Mouse (Mus musculus) T-helper 17 cell (primary cell): ENCODE measurements around the gene Oas3.

ENCODE experiments used
- in situ Hi-C, 2 experiments: fragments of 300-600 bp; cut with MboI, MseI; formaldehyde crosslinking; loops; 1 replicate in 1 of 2; 2 replicates in 1 of 2; pipeline ENCODE4 v1.15.1; 2025; ENCODE audit warnings: high pct_unique_total_duplicates in 2 of 2

The Oas3 gene

DNA sequence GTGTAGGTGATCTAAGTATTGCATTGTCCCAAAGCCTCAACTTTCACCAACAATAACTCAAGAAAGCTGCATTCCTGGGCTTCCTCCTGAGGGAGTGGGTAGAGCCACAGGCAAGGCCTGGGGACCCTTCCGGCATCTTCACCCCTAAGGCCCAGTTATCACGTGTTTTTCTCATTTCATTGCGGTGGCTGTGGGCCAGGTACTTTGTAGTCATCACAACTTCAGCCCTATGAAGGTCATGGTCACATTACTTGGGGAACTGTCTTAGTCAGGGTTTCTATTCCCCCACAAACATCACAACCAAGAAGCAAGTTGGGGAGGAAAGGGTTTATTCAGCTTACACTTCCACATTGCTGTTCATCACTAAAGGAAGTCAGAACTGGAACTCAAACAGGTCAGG, 24.7 kb downstream of the Oas3 start:
- in situ Hi-C loops, result no loop called here

DNA sequence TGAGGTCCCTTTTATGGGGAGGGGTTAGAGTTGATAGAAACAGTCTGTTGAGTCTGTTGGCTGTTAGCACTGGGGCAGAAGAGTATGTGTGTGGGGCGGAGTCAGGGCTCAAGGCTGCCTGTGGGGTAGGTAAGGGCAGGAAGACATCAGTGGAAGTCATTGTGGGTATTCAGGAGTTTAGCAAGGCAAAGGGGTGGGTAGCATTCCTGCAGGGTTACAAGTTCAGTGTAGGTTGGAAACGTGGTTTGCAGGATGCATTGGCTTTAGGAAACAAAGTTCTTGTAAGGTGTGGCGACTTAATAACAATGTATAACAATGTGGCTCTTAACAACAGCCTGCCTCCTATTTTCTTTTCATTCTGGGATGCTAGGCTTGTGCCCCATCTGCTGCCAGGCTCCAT, 26.3 kb downstream of the Oas3 start:
- in situ Hi-C loops, result no loop called here

DNA sequence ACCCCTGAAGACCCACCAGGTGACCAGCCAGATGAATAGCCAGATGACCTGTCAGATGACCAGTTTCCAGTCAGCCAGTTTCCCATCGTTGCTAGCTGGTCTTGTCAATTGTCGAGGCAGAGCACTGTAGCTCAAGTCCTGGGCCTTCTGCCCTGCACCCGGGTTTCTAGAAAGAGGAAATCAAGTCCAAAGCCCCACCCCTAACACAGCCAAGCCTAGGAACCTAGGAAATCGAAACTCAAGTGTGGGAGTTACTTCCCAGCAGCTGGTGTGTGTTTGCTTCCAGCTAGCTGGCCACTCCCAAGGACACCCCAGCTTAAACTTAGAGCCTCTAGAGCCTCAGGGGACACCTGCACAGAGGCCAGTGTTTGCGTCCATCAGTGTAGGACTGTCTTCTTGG, 27.8 kb downstream of the Oas3 start, which contains the start of gene Oas2:
Oas2 (minus strand) TSS at position 166 of the 400 bp plus-strand sequence.
- in situ Hi-C loops, result no loop called here

DNA sequence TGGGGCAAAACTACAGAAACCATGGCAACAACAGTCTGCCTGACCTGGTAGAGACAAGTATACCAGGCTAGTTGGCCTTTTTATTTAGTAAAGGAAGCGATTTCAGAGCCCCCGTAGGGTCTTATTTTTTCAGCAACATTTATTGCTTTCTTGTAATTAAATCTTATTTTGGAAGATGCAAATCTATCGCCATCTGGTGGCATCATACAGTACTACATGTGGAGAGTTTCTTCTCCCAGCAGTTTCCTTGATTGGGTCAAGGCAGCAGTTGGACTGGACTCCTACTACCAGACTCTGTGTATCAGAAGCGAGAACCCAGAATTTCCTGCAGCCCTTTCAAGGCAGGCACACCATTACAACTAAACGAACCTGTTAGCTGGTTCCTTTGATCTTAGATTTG, 31.0 kb downstream of the Oas3 start:
- in situ Hi-C loops, result no loop called here

DNA sequence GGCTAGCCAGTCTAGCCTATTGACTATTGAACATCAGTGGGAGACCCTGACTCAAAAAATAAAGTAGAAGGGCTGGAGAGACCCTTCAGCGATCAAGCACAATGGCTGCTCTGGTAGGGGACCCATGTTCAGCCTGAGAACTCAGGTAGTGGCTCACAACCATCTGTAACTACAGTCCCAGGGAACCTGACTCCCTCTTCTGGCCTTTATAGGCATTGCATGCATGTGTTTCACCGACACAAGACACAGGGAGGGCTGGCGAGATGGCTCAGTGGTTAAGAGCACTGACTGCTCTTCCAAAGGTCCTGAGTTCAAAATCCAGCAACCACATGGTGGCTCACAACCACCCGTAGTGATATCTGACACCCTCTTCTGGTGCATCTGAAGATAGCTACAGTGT, 35.3 kb downstream of the Oas3 start:
- in situ Hi-C loops, result no loop called here

DNA sequence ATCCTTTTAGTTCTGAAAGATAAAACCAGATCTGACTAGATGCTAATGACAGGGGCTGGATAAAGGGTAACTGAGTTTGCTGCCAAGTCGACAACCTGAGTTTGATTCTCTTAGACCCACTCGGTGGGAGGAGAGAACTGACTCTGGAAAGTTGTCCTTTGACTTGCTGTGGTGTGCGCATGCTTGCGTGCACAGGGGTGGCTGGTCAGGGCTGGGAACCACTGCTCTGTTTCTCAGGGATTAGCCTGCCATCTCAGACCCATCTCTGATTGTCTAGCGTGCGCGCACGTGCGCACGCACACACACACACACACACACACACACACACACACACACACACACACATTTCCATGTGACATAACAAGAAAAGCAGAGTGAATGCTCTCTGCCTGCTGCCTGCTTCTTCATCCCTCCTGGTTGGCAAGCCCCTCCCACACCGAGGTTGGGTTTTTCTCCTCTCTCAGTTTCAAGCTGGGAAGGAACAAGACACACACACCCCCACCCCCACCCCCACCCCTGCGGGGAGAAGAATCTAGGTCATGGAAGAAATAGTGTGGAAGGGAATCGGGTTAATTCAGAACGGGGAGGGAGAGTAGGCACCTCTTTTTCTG, 43.0 kb downstream of the Oas3 start:
- in situ Hi-C loops, result no loop called here

DNA sequence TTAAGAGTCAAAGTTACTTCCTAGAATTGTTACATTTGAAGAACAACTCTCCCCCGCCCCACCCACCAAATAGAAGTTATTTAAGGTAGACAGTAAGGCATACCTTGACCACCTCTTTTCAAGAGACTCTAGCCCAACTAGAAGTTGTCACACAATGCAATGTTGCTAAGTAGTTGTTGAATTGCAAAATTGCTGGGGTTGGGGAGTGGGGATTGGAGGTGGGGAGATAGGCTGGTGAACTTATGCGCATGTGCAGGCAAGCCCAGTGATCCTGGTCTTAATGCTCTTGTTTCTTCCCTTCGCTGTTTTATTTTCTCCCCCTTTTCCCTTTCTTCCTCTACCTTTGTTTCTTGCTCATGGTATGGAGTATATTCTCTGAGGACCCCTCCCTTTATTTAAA, 43.8 kb downstream of the Oas3 start:
- in situ Hi-C loops, result no loop called here

DNA sequence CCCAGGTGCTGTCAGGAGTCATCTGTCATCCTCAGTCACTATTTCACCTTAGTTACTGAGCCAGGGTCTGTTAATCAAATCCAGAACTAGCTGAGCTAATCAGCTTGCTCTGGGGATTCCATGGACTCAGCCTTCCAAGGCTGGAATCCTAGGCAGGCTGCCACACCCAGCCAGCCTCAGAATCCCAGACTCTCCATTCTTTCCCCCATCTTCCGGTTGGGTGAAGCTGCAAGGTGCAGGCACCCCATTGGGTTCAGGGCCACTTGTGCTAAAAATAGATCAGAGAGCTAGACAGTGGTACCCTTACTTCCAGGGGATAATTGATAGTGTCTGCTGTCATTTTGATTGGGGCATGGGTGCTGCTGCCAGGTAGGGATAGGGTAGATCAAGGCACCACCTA, 44.7 kb downstream of the Oas3 start:
- in situ Hi-C loops, result no loop called here

DNA sequence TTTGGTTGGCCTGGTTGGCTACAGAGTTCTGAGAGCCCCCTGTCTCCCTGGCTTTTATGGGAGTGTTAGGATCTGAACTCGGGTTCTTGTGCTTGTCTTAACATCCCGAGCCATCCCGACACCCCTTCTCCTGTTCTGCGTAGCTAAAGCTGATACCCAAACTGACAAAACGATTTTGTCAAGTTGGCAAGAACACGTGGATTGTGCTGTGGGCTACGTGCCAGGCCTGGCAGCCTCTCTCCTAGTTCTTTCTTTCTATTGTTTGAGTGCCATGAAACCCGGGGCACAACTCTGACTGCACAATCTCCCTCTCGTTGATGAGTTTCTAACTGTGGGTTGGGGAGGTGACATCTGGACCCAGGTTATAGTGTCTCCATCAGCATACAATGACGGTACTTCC, 48.1 kb downstream of the Oas3 start:
- in situ Hi-C loops, result no loop called here

DNA sequence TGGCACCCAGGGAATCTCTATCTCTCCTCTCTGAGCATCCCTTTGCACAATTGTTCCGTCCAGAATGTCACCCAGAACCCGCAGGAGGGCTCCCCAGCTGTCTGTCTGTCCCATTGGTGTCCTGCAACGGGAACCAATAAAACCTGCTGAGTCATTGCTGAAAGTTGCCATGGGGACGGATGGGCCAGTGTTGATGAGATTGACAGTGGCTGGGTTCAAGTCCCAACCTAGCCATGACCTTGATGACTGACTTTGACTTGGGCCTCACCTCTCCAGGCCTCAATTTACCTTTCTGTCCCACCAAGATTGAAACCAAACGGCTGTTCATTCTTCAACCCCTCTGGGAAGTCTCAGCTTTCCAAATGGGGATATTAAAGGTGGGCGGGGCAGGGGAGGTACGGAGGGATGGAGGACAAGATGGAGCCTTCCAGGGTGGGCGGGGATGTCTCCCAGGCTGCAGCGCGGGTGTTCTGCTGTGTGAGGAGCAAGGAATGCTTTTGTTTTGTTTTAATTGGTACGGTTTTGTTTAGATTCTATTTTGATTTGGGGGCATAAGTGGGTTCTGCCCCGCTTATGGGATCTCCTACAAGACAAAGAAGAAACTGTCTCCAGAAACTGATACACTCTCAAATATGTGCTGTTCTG, 51.5 kb downstream of the Oas3 start:
- in situ Hi-C loops, result no loop called here

DNA sequence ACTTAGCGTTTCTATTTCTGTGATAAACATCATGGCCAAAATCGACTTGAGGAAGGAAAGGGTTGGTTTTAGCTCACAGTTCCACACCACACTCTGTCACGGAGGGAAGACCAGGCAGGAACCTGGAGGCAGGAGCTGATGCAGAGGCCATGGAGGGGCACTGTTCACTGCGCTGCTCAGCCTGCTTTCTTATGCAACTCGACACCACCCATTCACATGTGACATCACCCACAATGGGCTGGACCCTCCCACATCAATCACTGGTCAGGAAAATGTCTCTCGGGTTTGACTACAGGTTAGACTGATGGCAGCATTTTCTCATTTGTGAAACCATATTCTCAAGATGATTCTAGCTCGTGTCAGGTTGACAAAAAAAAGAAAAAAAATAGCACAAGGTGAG, 56.5 kb downstream of the Oas3 start:
- in situ Hi-C loops, result no loop called here

DNA sequence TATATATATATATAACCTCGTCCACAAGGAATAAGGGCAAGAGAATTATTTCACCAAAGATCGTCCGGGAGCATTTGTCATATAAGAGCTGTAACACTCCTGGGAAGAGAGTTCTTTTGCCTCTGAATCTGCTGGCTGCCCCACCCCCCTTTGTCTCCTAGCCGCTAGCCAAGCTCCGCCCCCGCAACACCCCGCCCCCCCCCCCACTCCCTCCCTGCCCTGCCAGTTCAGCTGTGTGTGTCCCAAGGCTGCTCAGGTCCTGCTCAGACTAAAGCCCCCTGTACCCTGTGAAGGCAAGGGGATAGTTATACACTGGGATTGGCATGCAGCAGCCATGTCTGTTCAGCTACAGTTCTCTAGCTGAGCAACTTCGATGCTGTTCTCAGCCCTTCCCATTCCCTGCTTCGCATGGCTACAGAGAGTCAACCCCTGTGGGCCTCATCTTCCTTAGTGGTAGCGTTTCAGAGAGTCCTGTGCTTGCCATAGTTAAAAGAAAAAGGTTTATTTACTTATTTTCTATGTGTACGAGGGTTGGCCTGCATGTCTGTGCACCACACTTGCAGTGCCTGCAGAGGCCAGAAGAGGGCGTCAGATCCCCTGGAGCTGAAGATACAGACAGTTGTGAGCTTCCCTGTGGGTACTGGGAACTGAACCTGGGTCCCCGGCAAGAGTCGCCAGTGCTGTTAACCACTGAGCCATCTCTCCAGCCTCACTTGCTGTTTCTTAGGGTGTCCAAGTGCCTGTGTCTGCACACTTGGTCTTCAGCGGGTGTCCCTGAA, 58.7 kb downstream of the Oas3 start:
- in situ Hi-C loops, result no loop called here

DNA sequence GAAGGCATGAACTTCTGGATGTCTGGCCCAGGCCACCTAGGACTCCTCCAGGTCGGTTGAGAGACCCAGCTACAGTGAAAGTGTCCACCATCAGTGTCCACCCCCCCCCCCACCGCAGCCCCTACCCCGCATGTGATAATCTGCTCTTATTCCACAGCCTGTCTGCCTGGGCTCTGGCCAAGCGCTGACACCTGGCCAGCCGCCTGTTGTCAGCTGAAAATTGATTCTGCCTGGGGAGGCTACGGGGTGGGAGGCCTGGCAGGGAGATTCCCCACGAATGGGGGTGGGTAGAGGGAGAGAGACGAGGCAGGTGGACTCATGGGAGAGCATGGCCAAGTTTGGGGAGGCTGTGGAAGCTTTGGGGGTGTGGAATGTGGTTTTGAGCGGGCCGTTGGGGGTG, 60.3 kb downstream of the Oas3 start:
- in situ Hi-C loops, result no loop called here

DNA sequence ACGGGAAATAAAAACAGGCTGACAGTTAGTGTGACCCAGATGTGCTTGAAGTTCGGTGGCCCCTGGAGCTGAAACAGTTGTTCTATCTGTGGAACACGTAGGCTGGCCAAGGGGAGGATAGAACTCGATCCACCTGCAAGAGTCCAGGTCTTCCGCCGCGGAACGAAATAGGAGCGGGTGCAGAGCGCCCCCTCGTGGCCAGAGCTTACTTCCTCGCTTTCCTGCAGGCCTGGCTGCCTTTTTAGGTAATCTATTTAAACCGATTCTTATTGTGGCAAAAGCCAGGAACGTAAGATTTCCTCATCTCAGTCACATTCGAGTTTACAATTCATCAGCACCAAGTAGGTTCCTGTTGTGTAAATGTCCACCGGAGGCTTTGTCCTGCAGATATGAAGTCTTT, 63.1 kb downstream of the Oas3 start:
- in situ Hi-C loops, result loop anchor here (5.0 kb wide), 3 partner anchors 42 to 97 kb away; no protein-coding TSS in a partner anchor

DNA sequence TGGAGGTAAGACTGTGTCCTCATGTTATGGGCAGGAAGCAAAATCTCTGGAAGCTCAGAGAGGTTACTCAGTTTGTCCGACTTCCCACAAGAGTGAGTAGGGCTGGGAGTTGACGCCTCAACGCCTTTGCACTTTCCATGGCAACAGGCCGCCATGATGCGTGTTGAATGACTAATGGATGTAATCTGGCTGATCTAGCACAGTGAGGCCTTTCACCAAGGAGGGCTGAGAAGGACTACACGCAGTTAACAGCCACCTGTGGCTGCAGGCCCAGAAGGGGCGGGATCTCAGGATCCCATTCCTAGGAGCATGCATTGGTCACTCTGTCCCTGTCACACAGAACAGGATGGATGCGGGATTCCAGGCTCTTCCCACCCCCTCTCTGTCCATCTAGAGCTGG, 64.7 kb downstream of the Oas3 start:
- in situ Hi-C loops, result loop anchor here (5.0 kb wide), 3 partner anchors 40 to 95 kb away; no protein-coding TSS in a partner anchor

DNA sequence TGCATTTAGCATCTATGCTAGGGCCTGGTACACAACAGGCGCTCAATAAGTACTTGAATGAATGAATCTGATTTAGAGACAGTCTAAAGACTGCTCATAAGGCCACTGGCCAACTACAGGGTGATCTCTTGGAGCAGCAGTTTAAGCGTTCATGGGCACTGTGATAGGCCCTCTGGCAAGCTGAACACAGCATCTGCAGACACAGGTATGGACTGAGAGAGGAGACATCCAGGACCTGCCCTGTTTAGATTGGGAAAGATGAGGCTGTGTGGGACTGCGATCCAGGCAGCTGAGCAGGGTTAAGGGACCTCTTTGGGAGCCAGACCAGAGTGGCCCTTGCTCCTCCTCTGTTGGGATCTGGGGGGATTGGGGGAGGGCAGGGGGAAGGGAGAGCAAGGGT, 65.6 kb downstream of the Oas3 start, which contains the start of gene Dtx1:
Dtx1 (minus strand) TSS at position 101 of the 400 bp plus-strand sequence.
- in situ Hi-C loops, result loop anchor here (5.0 kb wide), 3 partner anchors 40 to 95 kb away; no protein-coding TSS in a partner anchor

DNA sequence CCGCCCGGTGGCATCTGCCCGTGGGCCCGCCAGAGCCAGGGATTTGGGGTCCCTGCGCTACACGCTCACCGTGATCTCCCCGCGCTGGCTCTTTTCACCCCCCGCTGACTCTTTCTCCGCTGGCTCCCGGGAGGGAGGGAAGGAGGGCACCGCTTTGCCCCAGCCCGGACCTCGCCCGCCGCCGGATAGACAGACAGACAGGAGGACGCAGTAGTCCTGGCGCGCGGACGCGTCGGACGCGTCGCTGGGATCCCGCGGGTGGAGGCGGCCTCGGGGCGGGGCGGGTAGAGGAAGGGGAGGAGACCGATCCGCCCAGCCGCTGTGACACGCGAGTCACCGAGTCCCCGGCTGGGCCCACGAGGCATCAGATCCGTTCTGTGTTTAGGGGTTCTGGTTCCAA, 66.0 kb downstream of the Oas3 start:
- in situ Hi-C loops, result loop anchor here (5.0 kb wide), 3 partner anchors 39 to 94 kb away; no protein-coding TSS in a partner anchor

DNA sequence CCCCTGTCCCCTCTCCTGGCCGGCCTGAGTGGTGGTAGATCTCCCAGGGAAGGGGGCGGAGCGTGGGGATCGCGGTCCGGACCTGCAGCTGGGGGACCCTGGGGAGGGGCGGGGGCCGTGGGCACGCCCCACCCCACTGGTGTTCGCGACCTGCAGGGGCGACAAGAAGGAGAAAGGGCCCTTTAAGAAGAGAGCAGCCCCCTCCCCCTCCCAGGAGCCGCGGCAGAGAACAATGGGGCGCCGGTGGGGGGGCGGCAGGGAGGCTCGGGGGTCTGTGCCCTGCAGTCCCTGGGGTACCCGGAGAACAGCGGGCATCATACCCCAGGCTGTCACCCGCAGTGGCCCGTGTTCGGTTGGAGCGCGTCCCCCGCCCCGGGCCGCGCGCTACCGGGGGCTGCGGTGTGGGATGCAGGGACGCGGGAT, 66.6 kb downstream of the Oas3 start:
- in situ Hi-C loops, result loop anchor here (5.0 kb wide), 3 partner anchors 39 to 94 kb away; no protein-coding TSS in a partner anchor

DNA sequence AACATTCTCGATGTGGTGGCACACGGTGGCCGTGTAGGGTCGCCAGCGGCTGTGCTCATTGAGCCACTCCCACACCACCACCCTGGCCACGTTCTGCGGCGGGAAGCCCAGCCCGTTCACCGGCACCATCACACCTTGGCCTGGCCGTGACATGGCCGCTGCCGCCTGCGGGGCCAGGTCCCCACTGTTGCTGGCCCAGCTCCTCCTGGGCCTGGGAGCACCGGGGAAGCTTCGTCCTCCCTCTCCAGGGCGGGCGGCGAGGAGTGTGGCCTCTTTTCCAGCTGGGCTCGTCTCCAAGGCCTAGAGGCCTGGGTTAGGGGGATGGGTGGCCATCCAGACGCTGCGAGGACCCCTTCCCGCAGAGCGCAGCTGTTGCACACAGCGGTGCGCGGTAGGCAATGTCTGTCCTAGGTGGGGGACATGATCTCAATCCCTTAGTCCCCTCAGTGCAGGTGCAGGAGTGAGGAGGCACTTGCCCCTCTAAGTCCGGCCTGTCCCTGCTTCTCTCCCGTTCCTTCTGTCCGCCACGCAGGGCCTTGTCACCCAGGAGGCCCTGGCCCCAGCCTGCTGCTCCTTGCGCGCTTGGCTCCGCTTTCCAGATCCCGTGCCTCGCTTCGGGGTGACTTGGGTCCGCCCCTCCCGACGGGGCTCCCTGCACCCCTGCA, 67.2 kb downstream of the Oas3 start:
- in situ Hi-C loops, result loop anchor here (5.0 kb wide), 3 partner anchors 38 to 93 kb away; no protein-coding TSS in a partner anchor

DNA sequence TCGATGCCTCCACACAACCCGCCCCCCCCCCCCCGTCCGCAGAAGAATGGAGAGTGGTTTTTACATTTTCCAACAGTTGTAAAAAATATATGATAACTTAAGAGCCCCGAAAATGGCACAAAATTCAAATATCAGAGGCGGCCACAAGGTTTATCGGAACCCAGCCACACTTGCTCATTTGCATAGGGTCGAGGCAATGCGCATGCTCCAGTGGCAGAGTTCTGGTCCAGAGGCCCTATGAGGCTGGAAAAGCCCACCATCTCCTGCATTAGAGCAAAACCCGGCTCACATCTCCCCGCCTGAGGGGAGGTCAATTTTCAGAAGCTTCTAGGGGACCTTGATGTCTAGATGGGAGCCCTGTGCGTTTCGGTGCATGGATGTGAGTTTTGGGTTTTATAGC, 70.5 kb downstream of the Oas3 start:
- in situ Hi-C loops, result no loop called here

DNA sequence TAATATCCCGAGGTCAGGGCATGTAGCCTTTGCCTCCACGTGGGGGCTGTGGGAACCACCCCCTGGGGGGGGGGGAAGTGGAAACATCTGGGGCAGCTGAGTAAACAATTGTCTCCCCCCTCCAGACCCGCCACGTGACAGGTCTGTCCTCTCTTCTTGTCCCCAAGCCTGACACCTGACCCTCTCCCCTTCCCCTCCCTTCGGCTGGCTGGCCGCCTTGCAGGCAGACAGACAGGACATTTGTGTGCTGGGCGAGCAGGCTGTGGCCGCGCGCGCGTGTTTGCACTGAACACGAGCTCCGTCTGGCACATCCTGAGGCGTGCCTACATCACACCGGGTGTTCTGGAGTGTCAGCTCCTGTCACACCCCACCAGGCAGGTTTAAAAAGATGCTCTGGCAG, 70.9 kb downstream of the Oas3 start:
- in situ Hi-C loops, result no loop called here

DNA sequence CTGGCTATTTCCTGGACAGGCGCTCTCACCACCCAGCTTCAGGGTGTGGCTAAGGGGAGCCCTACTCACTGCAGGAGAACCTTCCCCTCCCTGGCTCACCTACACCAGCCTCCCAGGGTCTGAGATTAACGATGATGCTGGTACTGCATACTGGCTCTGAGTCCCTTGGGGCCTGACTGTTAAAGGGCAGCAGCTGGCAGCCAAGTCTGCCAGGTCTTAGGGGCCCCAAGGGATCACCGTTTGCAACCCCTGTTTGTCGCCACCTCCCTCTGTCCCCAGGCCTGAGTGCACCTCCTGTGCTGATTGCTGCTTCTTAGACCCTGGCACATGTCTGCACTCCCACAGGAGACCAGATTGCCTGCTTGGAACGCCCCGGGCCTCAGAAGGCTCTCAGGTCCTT, 73.0 kb downstream of the Oas3 start:
- in situ Hi-C loops, result no loop called here
